Mouse (Mus musculus): ENCODE data around the gene Dcp1a. TPM values are rescaled to one million over a fixed set of nuclear protein-coding genes. Genes with fewer than 3 reads are reported as not detected.

Gene Dcp1a
- total and polyA plus RNA-seq, 2 experiments from 2014 or later, result 8.8 to 20.9 TPM

DNA sequence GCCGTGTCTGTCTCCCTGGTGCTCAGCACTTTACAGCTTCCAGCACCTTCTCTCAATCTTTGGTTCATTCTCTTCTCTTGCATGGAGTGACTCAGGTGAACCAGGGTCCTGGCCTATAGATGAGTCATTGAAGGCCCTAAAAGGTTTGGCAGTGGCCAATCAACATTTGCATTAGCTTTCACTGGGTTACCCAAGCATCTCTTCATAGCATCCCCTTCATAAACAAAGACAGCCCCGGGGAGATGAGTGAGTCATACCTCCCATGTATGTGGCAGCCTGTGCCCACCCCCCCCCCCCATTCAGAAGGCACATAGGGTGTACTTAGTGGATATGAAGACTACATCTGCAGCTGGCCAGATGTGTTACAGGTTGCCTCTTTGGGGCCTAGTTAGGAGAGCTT lies 77.3 kb downstream of the Dcp1a start:
- Histone ChIP-seq H3K27ac (ENCODE audit: low read depth, low read length) (no peak overlapping the region), H3K4me3 (ENCODE audit: low read depth, low read length) (no peak overlapping the region), H3K4me2 (ENCODE audit: low read depth) (no peak overlapping the region), H3K27me3 (ENCODE audit: insufficient read depth, low read length) (no peaks in the 10 kb centered on the region), H3K9me3 (ENCODE audit: low read length) (no peaks in the 10 kb centered on the region), H3K4me1 (ENCODE audit: insufficient read depth) (0 out of 2 replicates have a peak, but pooled peaks cover under 1% of the 10 kb centered on the region), H3K36me3 (ENCODE audit: insufficient read depth) (peaks cover 37% of the 10 kb centered on the region), H3K9ac (no peak overlapping the region)
- no peak for ATAC-seq
- WGBS, result 81% methylated on average over 2 of the region's 2 CpGs
- no peak for DNase-seq
- no peak for TF ChIP-seq CTCF (IDR thresholded peaks at IDR 0.05; ENCODE audit: low read depth)

DNA sequence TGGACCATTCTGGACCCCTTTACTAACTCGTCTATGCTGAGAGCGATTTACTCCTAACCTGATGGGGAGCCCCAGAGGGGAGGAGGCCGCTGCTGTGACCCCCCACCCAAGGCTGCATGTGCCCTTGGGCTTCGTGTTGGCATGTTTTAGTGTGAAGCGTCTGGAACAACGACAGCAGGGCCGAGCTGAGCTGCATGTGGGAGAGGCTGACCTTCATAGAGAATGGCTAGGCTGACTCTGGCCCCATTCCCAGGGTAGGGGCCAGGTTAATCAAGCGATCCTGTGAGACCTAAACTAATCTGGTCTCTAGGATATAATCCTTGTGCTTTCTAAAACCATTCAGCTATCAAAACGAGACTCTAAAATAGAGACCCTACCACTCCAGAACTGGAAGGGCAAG lies 78.4 kb downstream of the Dcp1a start:
- ATAC-seq (no peak), DNase-seq (no peak)
- Histone ChIP-seq H3K9me3 (ENCODE audit: low read length) (no peaks in the 10 kb centered on the region), H3K36me3 (ENCODE audit: insufficient read depth) (peaks cover 40% of the 10 kb centered on the region), H3K27ac (ENCODE audit: low read depth, low read length) (no peak overlapping the region), H3K4me3 (ENCODE audit: low read depth, low read length) (no peak overlapping the region), H3K4me2 (ENCODE audit: low read depth) (no peak overlapping the region), H3K4me1 (ENCODE audit: insufficient read depth) (no peaks in the 10 kb centered on the region), H3K27me3 (ENCODE audit: insufficient read depth, low read length) (no peaks in the 10 kb centered on the region), H3K9ac (no peak overlapping the region)
- no peak for TF ChIP-seq CTCF (IDR thresholded peaks at IDR 0.05; ENCODE audit: low read depth)
- WGBS, result 59% methylated on average over 9 of the region's 9 CpGs

DNA sequence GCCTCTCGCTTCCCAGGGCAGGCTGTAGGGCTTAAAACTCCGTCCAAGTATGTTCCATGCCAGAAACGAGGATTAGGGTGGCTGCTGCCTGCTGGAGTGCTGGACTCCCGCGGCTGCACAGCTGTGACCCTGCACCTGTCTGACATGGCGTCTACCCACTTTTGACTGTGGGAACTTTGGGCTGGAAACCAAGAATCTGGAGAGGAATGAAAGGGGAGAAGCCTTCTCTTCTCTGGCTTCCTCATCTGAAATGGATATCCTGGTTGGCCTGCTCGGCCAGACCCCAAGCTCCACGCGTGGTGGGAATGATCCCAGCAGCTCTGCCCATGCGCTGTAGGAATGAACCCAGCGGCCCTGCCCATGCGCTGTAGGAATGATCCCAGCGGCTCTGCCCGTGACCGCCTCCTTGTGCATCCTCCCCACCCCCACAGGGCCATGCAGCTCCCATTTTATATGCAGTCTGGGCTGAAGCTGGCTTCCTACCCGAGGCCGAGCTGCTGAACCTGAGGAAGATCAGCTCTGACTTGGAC lies 80.1 kb downstream of the Dcp1a start:
- Histone ChIP-seq H3K4me2 (ENCODE audit: low read depth) (no peak overlapping the region), H3K9me3 (ENCODE audit: low read length) (no peaks in the 10 kb centered on the region), H3K27ac (ENCODE audit: low read depth, low read length) (no peak overlapping the region), H3K4me1 (ENCODE audit: insufficient read depth) (no peaks in the 10 kb centered on the region), H3K9ac (no peak overlapping the region), H3K4me3 (ENCODE audit: low read depth, low read length) (no peak overlapping the region), H3K36me3 (ENCODE audit: insufficient read depth) (peaks cover 44% of the 10 kb centered on the region), H3K27me3 (ENCODE audit: insufficient read depth, low read length) (no peaks in the 10 kb centered on the region)
- 70% methylated on average over 17 of the region's 17 CpGs for WGBS
- ATAC-seq (no peak), DNase-seq (no peak)
- TF ChIP-seq CTCF (IDR thresholded peaks at IDR 0.05; ENCODE audit: low read depth), result no peak

GRCm38 (mm10) chr14:30560803-30561389 lies 81.6 kb downstream of the Dcp1a start:
- no peak overlapping the region for H3K27ac ChIP-seq (ENCODE audit: low read depth, low read length)
- no peak for ATAC-seq

DNA sequence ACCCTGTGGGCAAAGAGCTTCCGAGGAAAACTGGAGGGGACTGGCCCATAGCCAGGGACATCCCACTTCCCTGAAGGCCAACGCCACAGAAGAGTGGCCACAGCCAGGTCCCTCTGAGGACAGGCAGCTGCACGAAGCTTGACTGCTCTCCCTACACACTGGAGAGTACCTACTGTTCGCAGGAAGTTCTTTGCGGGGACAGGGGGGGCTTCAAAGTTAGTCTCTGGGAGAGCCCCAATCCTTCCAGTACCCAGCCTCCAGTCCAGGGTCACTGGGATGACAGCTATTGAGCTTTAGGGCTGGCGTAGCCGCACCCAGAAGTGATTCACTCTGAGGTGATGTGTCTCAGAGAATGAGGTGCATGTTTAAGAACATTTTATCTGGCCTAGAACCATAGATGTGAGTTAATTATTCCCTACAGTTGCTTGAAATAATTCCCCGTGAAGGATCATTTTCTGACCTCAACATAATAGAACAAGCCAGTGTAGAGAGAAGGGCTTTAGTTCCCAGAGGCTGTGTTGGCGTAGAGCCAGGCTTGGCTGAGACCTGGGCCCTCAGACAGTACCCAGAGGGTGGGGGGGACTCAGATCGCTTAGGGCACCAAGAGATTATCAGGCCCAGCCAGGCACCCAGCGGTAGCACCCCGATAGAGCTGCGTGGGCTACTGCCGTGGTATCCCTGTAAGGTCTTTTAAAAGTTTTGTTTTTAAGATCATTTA lies 82.3 kb downstream of the Dcp1a start:
- H3K4me2 ChIP-seq (ENCODE audit: low read depth), result no peak overlapping the region
- H3K4me3 ChIP-seq (ENCODE audit: low read depth, low read length), result no peak overlapping the region
- H3K9me3 ChIP-seq (ENCODE audit: low read length), result no peaks in the 10 kb centered on the region
- peaks cover 66% of the 10 kb centered on the region for H3K36me3 ChIP-seq (ENCODE audit: insufficient read depth)
- no peak overlapping the region for H3K27ac ChIP-seq (ENCODE audit: low read depth, low read length)
- H3K9ac ChIP-seq, result no peak overlapping the region
- H3K4me1 ChIP-seq (ENCODE audit: insufficient read depth), result no peaks in the 10 kb centered on the region
- 32% methylated on average over 14 of the region's 14 CpGs for WGBS
- DNase-seq (peak; percentile 43), ATAC-seq (peak; percentile 58)
- no peaks in the 10 kb centered on the region for H3K27me3 ChIP-seq (ENCODE audit: insufficient read depth, low read length)
- TF ChIP-seq CTCF (IDR thresholded peaks at IDR 0.05; ENCODE audit: low read depth), result no peak

More at GRCm38 (mm10) chr14:30560803-30561389, 81.6 kb downstream of the Dcp1a start:
- no peaks in the 10 kb centered on the region for H3K4me1 ChIP-seq (ENCODE audit: insufficient read depth)
- no peaks in the 10 kb centered on the region for H3K9me3 ChIP-seq (ENCODE audit: low read length)
- H3K4me2 ChIP-seq (ENCODE audit: low read depth), result no peak overlapping the region
- H3K27me3 ChIP-seq (ENCODE audit: insufficient read depth, low read length), result no peaks in the 10 kb centered on the region
- H3K9ac ChIP-seq, result no peak overlapping the region
- DNase-seq, result no peak
- WGBS, result 82% methylated on average over 13 of the region's 13 CpGs
- TF ChIP-seq CTCF (IDR thresholded peaks at IDR 0.05; ENCODE audit: low read depth), result 0 out of 2 replicates have a peak, but pooled peaks have one; percentile 6
- H3K36me3 ChIP-seq (ENCODE audit: insufficient read depth), result peaks cover 59% of the 10 kb centered on the region
- no peak overlapping the region for H3K4me3 ChIP-seq (ENCODE audit: low read depth, low read length)

- no peak for TF ChIP-seq CTCF (IDR thresholded peaks at IDR 0.05; ENCODE audit: low read depth)
- H3K9ac ChIP-seq, result no peak overlapping the region
- no peaks in the 10 kb centered on the region for H3K4me1 ChIP-seq (ENCODE audit: insufficient read depth)
- H3K9me3 ChIP-seq (ENCODE audit: low read length), result no peaks in the 10 kb centered on the region
- H3K4me3 ChIP-seq (ENCODE audit: low read depth, low read length), result no peak overlapping the region
- no peaks in the 10 kb centered on the region for H3K27me3 ChIP-seq (ENCODE audit: insufficient read depth, low read length)
- DNase-seq (no peak), ATAC-seq (no peak)
- no peak overlapping the region for H3K4me2 ChIP-seq (ENCODE audit: low read depth)
- peaks cover 73% of the 10 kb centered on the region for H3K36me3 ChIP-seq (ENCODE audit: insufficient read depth)
- H3K27ac ChIP-seq (ENCODE audit: low read depth, low read length), result no peak overlapping the region
These were observed 83.0 kb downstream of the Dcp1a start for GRCm38 (mm10) chr14:30562343-30562742.

DNA sequence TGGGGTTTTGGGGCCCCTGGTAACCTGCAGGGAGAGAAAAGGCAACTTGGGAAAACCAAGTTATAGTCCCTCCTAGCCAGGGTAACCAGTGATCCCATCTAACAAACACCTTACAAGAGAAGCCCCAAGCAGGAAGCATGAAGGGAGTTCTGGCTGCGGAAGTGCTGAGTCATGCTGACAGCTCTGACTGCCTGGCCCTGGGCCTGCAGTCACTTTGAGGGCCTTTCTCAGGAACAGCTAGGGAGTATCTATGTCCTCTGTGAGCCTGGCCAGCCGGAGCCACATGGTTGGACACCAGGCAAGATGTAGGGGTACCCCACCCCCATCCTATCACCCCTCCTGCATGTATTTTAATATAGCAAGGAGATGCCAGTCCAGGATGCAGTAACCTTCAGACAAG lies 85.1 kb downstream of the Dcp1a start:
- H3K27ac ChIP-seq (ENCODE audit: low read depth, low read length), result no peak overlapping the region
- peaks cover 74% of the 10 kb centered on the region for H3K36me3 ChIP-seq (ENCODE audit: insufficient read depth)
- no peaks in the 10 kb centered on the region for H3K27me3 ChIP-seq (ENCODE audit: insufficient read depth, low read length)
- H3K4me3 ChIP-seq (ENCODE audit: low read depth, low read length), result no peak overlapping the region
- H3K4me1 ChIP-seq (ENCODE audit: insufficient read depth), result no peaks in the 10 kb centered on the region
- H3K9me3 ChIP-seq (ENCODE audit: low read length), result no peaks in the 10 kb centered on the region
- no peak overlapping the region for H3K9ac ChIP-seq
- DNase-seq (no peak), ATAC-seq (no peak)
- no peak overlapping the region for H3K4me2 ChIP-seq (ENCODE audit: low read depth)
- TF ChIP-seq CTCF (IDR thresholded peaks at IDR 0.05; ENCODE audit: low read depth), result no peak
- 90% methylated on average over 2 of the region's 2 CpGs for WGBS
